ENCODE assay signal across 26 mouse cellular contexts in genomic region chr13:54602639-54603111, GRCm38 (mm10). TPM values are rescaled to one million over a fixed set of nuclear protein-coding genes. Genes with fewer than 3 reads are reported as not detected.
DNase-seq lines count a peak whose midpoint lies in the region; ATAC-seq and TF ChIP-seq lines count a peak whose summit lies in the region.
"Had no signal": no experiment of that assay in that cellular context is flagged by ENCODE, and none has a peak within 500 bp of the region (broad histone marks: within the 10 kb centered on the region; RNA-seq: fewer than 3 reads in every experiment).

No protein-coding gene starts in this region.

- no peak overlapping the region for H3K4me3 ChIP-seq in gastrocnemius, adult 2 months
- H3K4me3 ChIP-seq in intestine, embryonic 15.5 days (replicated peaks) = no peak overlapping the region
- no peak overlapping the region for H3K4me3 ChIP-seq in limb, embryonic 12.5 days (replicated peaks)
- H3K4me3 ChIP-seq: embryonic facial prominence, embryonic 13.5 days; forebrain, embryonic 10.5 days; heart, adult 2 months; lung, embryonic 15.5 days; megakaryocyte, embryonic 14.5 days; midbrain, embryonic 13.5 days; stomach, embryonic 15.5 days had no signal

- no peak for DNase-seq in gastrocnemius, adult 2 months
- DNase-seq in gastrocnemius, postnatal 25 days = no peak
- no peak for DNase-seq in Patski (ENCODE audit: low read depth, low spot score)
- DNase-seq in lung, postnatal 14 days = no peak
- no peak for DNase-seq in urinary bladder, postnatal 4 days (ENCODE audit: low spot score in 2 of 2)
- DNase-seq in cerebellum, postnatal 4 days (ENCODE audit: low spot score in 2 of 2) = no peak
- DNase-seq: adrenal gland, postnatal 25 days; cerebellum, adult 9-11 months; forebrain, postnatal 0 days; gastrocnemius, postnatal 36 days; heart, adult 2 months; heart, postnatal 14 days; kidney, adult 11 months; kidney, postnatal 14 days; lung, postnatal 4 days; right cerebral cortex, postnatal 14 days had no signal

- H3K4me2 ChIP-seq in intestine, embryonic 15.5 days (replicated peaks) = 0 out of 2 replicates have a peak overlapping the region, but pooled peaks have one; percentile 18
- peak overlapping the region; percentile 15; the same call in 1 of the 2 replicates for H3K4me2 ChIP-seq in limb, embryonic 12.5 days
- H3K4me2 ChIP-seq: embryonic facial prominence, embryonic 13.5 days; lung, embryonic 15.5 days; midbrain, embryonic 13.5 days; stomach, embryonic 15.5 days had no signal

- no peak for TF ChIP-seq CTCF in gastrocnemius, adult 2 months (IDR thresholded peaks at IDR 0.05)
- TF ChIP-seq CTCF in Patski (IDR thresholded peaks at IDR 0.05) = no peak

- POLR2A ChIA-PET in Patski (lab: Charles Lee) = no interaction called here

- H3K9me3 ChIP-seq in intestine, embryonic 15.5 days = no peaks in the 10 kb centered on the region
- no peaks in the 10 kb centered on the region for H3K9me3 ChIP-seq in limb, embryonic 12.5 days
- H3K9me3 ChIP-seq: embryonic facial prominence, embryonic 13.5 days; forebrain, embryonic 10.5 days; lung, embryonic 15.5 days; megakaryocyte, embryonic 14.5 days; midbrain, embryonic 13.5 days; stomach, embryonic 15.5 days had no signal

- CTCF ChIA-PET in Patski (lab: Charles Lee) = no interaction called here

- H3K4me1 ChIP-seq in intestine, embryonic 15.5 days (replicated peaks) = 0 out of 2 replicates have a peak, but pooled peaks cover 19% of the 10 kb centered on the region
- peaks cover 30% of the 10 kb centered on the region for H3K4me1 ChIP-seq in limb, embryonic 12.5 days (replicated peaks)
- H3K4me1 ChIP-seq: embryonic facial prominence, embryonic 13.5 days; lung, embryonic 15.5 days; stomach, embryonic 15.5 days had no signal

- H3K36me3 ChIP-seq in intestine, embryonic 15.5 days = peaks cover 3% of the 10 kb centered on the region; the same call in 1 of the 2 replicates
- H3K36me3 ChIP-seq in limb, embryonic 12.5 days = peaks cover 19% of the 10 kb centered on the region
- H3K36me3 ChIP-seq: lung, embryonic 15.5 days had no signal

- 0 out of 2 replicates have a peak overlapping the region, but pooled peaks have one; percentile 12 for H3K27ac ChIP-seq in gastrocnemius, adult 2 months
- peak overlapping the region; percentile 81 for H3K27ac ChIP-seq in intestine, embryonic 15.5 days
- H3K27ac ChIP-seq in limb, embryonic 12.5 days = peak overlapping the region; percentile 45; the same call in 1 of the 2 replicates
- H3K27ac ChIP-seq: embryonic facial prominence, embryonic 13.5 days; forebrain, embryonic 10.5 days; heart, adult 2 months; lung, embryonic 15.5 days; midbrain, embryonic 13.5 days; stomach, embryonic 15.5 days had no signal

- intact Hi-C loops in gastrocnemius, adult 2 months (cut with DNase I) = no loop called here

- in situ Hi-C loops in Patski (cut with MboI; ENCODE audit: low pct_unique_long_range_greater_than_20kb) = no loop called here

- WGBS in intestine, embryonic 15.5 days = 16% methylated on average over 3 of the region's 3 CpGs
- WGBS in limb, embryonic 12.5 days = 14% methylated on average over 3 of the region's 3 CpGs

- no peaks in the 10 kb centered on the region for H3K27me3 ChIP-seq in Patski
- H3K27me3 ChIP-seq in intestine, embryonic 15.5 days (replicated peaks) = no peaks in the 10 kb centered on the region
- no peaks in the 10 kb centered on the region for H3K27me3 ChIP-seq in limb, embryonic 12.5 days
- H3K27me3 ChIP-seq: CH12.LX; embryonic facial prominence, embryonic 13.5 days; lung, embryonic 15.5 days; megakaryocyte, embryonic 14.5 days; stomach, embryonic 15.5 days had no signal

- ATAC-seq in Patski = peak; percentile 17
- ATAC-seq in intestine, embryonic 15.5 days = peak; percentile 88
- 0 out of 2 replicates have a peak, but pooled peaks have one; percentile 38 for ATAC-seq in limb, embryonic 12.5 days (ENCODE audit: insufficient number of reproducible peaks, insufficient read depth, low FRiP score, low TSS enrichment, low read depth)
- ATAC-seq: forebrain, postnatal 0 days; hindbrain, embryonic 16.5 days; midbrain, embryonic 13.5 days had no signal

- H3K9ac ChIP-seq in intestine, embryonic 15.5 days = no peak overlapping the region
- 0 out of 2 replicates have a peak overlapping the region, but pooled peaks have one; percentile 12 for H3K9ac ChIP-seq in limb, embryonic 12.5 days (replicated peaks)
- H3K9ac ChIP-seq: forebrain, postnatal 0 days; lung, embryonic 15.5 days; stomach, embryonic 15.5 days had no signal

RNA-seq across cellular contexts. Expression of gene Cltb, which starts 8.5 kb away (rescaled TPM):
- total RNA-seq in gastrocnemius, adult 2 months (2021) = 100 to 1,000 TPM; 130 to 160 TPM
- 100 to 1,000 TPM; 117 to 135 TPM for total RNA-seq in gastrocnemius, postnatal 25 days (2021)
- 33.9 TPM for polyA plus RNA-seq in Patski (2021)
- 76.9 and 78.6 TPM in 2 replicates for polyA plus RNA-seq in intestine, embryonic 15.5 days (2015; fragmentation: Nextera tagmentation; extraction: Ambion mirVana)
- 17.2 and 18.2 TPM in 2 replicates for polyA plus RNA-seq in limb, embryonic 12.5 days (2016; fragmentation: Nextera tagmentation; extraction: Ambion mirVana)

RNA-seq across cellular contexts. Expression of gene Higd2a, which starts 12.7 kb away (rescaled TPM):
- total RNA-seq in gastrocnemius, adult 2 months (2021) = 100 to 1,000 TPM; 148 to 150 TPM
- total RNA-seq in gastrocnemius, postnatal 25 days (2021) = 100 to 1,000 TPM; 144 to 150 TPM
- 96.0 TPM for polyA plus RNA-seq in Patski (2021)
- 233 and 239 TPM in 2 replicates for polyA plus RNA-seq in intestine, embryonic 15.5 days (2015; fragmentation: Nextera tagmentation; extraction: Ambion mirVana)
- polyA plus RNA-seq in limb, embryonic 12.5 days (2016; fragmentation: Nextera tagmentation; extraction: Ambion mirVana) = 168 and 173 TPM in 2 replicates

RNA-seq across cellular contexts. Expression of gene Nop16, which starts 12.8 kb away (rescaled TPM):
- 10 to 100 TPM; 16.2 to 20.5 TPM for total RNA-seq in gastrocnemius, adult 2 months (2021)
- 10 to 100 TPM; 16.5 to 17.4 TPM for total RNA-seq in gastrocnemius, postnatal 25 days (2021)
- polyA plus RNA-seq in Patski (2021) = 38.0 TPM
- polyA plus RNA-seq in intestine, embryonic 15.5 days (2015; fragmentation: Nextera tagmentation; extraction: Ambion mirVana) = 86.1 and 93.9 TPM in 2 replicates
- polyA plus RNA-seq in limb, embryonic 12.5 days (2016; fragmentation: Nextera tagmentation; extraction: Ambion mirVana) = 87.5 and 90.1 TPM in 2 replicates

RNA-seq across cellular contexts. Expression of gene Faf2, which starts 18.9 kb away (rescaled TPM):
- 10 to 100 TPM; 11.1 to 16.8 TPM for total RNA-seq in gastrocnemius, adult 2 months (2021)
- 10 to 100 TPM; 14.1 to 15.4 TPM for total RNA-seq in gastrocnemius, postnatal 25 days (2021)
- 64.0 TPM for polyA plus RNA-seq in Patski (2021)
- 67.5 and 68.5 TPM in 2 replicates for polyA plus RNA-seq in intestine, embryonic 15.5 days (2015; fragmentation: Nextera tagmentation; extraction: Ambion mirVana)
- polyA plus RNA-seq in limb, embryonic 12.5 days (2016; fragmentation: Nextera tagmentation; extraction: Ambion mirVana) = 88.8 and 94.4 TPM in 2 replicates

RNA-seq across cellular contexts. Expression of gene Arl10, which starts 27.9 kb away (rescaled TPM):
- 1 to 10 TPM; 2.0 to 3.2 TPM for total RNA-seq in gastrocnemius, adult 2 months (2021)
- total RNA-seq in gastrocnemius, postnatal 25 days (2021) = 1 to 10 TPM; 2.3 to 3.2 TPM
- 26.6 TPM for polyA plus RNA-seq in Patski (2021)
- 21.7 and 25.2 TPM in 2 replicates for polyA plus RNA-seq in intestine, embryonic 15.5 days (2015; fragmentation: Nextera tagmentation; extraction: Ambion mirVana)
- polyA plus RNA-seq in limb, embryonic 12.5 days (2016; fragmentation: Nextera tagmentation; extraction: Ambion mirVana) = 38.8 and 39.6 TPM in 2 replicates

Comparison
In these comparisons a context has a peak if more than half of its experiments do, and no peak if none do; other contexts are left out.
1. H3K27ac ChIP-seq: peak in every context shown above with its lines; median percentile 81 in intestine, embryonic 15.5 days; 45 in limb, embryonic 12.5 days; 12 in gastrocnemius, adult 2 months.
2. ATAC-seq: peak in every context shown above with its lines; median percentile 88 in intestine, embryonic 15.5 days; 38 in limb, embryonic 12.5 days; 17 in Patski.